Mouse (Mus musculus) G1E (cell line): ENCODE data around the gene Dnajc10. TPM values are rescaled to one million over a fixed set of nuclear protein-coding genes. Genes with fewer than 3 reads are reported as not detected.

Experiments
- ATAC-seq: 2 replicates; pipeline ENCODE4 v1.8.0; 2016; ENCODE audit warnings: mild to moderate bottlenecking; ENCODE audit not compliant: insufficient number of reproducible peaks, poor library complexity, low FRiP score, severe bottlenecking; ENCODE audit errors: extremely low read depth
- DNase-seq: peaks from one replicate; pipeline ENCODE4 v3.0.0; 2012; ENCODE audit warnings: low spot score
- H3K27me3 ChIP-seq: 2 replicates; pipeline ENCODE4 v1.6.1; 2012; ENCODE audit warnings: mild to moderate bottlenecking, low read length, inconsistent platforms; ENCODE audit not compliant: insufficient read depth
- H3K36me3 ChIP-seq: replicated peaks from 2 replicates; pipeline ENCODE3; 2012; ENCODE audit warnings: mild to moderate bottlenecking, inconsistent platforms
- H3K4me1 ChIP-seq: 2 replicates; pipeline ENCODE4 v1.6.1; 2012; ENCODE audit warnings: low read depth, low read length, inconsistent platforms, mixed read lengths; ENCODE audit not compliant: insufficient read depth
- H3K4me3 ChIP-seq: 2 replicates; pipeline ENCODE4 v1.5.1; 2012; ENCODE audit warnings: low read depth, mild to moderate bottlenecking, inconsistent platforms, low read length, moderate library complexity, mixed read lengths
- H3K9me3 ChIP-seq: replicated peaks from 2 replicates; pipeline ENCODE4 v1.6.1; 2012; ENCODE audit warnings: inconsistent platforms
- CTCF ChIP-seq: IDR thresholded peaks from 2 replicates; pipeline ENCODE4 v1.5.1; 2012; ENCODE audit warnings: low read depth, low read length, inconsistent platforms, mixed read lengths
- GATA1 ChIP-seq: IDR thresholded peaks from 2 replicates; pipeline ENCODE4 v1.6.1; 2012; ENCODE audit warnings: borderline replicate concordance, low read length, inconsistent platforms, mixed read lengths
- GATA2 ChIP-seq: IDR thresholded peaks from 2 replicates; pipeline ENCODE4 v1.6.1; 2012; ENCODE audit warnings: low read depth, low read length, inconsistent platforms, borderline replicate concordance
- POLR2AphosphoS5 ChIP-seq: IDR thresholded peaks from 2 replicates; pipeline ENCODE4 v1.6.1; 2012; ENCODE audit warnings: low read depth, low read length, inconsistent platforms; ENCODE audit not compliant: insufficient replicate concordance
- TAL1 ChIP-seq: conservative IDR thresholded peaks from 2 replicates; pipeline ENCODE4 v1.6.1; 2012; ENCODE audit warnings: low read depth, low read length, inconsistent platforms, mixed read lengths
- polyA plus RNA-seq: library from polyadenylated mRNA; stranded (reverse); fragments of >175 nt; gene quantifications from 2 replicates; pipeline ENCODE4 v1.2.3, GENCODE M21; 2012
- total RNA-seq, 2 experiments: library from RNA; stranded (forward) in 1 of 2; stranded (reverse) in 1 of 2; fragments of 200-1000 nt in 1 of 2; fragments of >200 nt in 1 of 2; fragmentation: Nextera tagmentation in 1 of 2; gene quantifications; 2 replicates each; pipeline ENCODE4 v1.2.3; 2014 to 2017

Gene Dnajc10
- total and polyA plus RNA-seq, 3 experiments, result 55.2 to 175 (median 130) TPM

DNA sequence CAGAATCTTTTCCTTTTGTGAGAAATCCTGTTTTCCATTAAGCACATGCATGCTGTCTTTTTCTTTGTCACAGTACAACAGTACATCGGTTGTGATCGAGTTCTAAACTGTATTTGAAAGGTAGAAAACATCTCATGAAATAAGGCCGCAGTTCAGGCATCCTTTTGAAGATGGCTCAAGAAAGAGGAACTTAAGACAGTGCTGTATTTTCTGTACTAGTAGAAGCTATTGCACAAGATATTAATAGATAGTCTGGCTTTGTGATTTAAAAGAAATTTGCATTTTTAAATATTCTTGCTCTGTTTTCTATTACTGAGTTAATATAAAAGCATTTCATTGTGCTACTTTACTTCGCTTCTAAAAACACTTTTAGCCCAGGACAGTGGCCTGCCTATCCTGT is 7.6 kb downstream of the Dnajc10 start:
- ATAC-seq (no peak), DNase-seq (no peak)
- peaks cover 2% of the 10 kb centered on the region for H3K4me1 ChIP-seq
- no peak for TF ChIP-seq POLR2AphosphoS5
- TF ChIP-seq GATA2, result no peak
- no peak for TF ChIP-seq GATA1
- TF ChIP-seq TAL1, result no peak
- H3K9me3 ChIP-seq, result no peaks in the 10 kb centered on the region
- H3K4me3 ChIP-seq, result no peak overlapping the region
- no peaks in the 10 kb centered on the region for H3K27me3 ChIP-seq
- peaks cover 87% of the 10 kb centered on the region for H3K36me3 ChIP-seq

GRCm38 (mm10) chr2:80325779-80326178 is 10.5 kb downstream of the Dnajc10 start:
- no peaks in the 10 kb centered on the region for H3K9me3 ChIP-seq
- TF ChIP-seq CTCF (no peak), POLR2AphosphoS5 (no peak), GATA2 (no peak), GATA1 (no peak), TAL1 (no peak)
- no peak for DNase-seq
- H3K27me3 ChIP-seq, result no peaks in the 10 kb centered on the region
- peaks cover 91% of the 10 kb centered on the region for H3K36me3 ChIP-seq
- H3K4me3 ChIP-seq, result no peak overlapping the region
- ATAC-seq, result no peak
- no peaks in the 10 kb centered on the region for H3K4me1 ChIP-seq

GRCm38 (mm10) chr2:80327272-80327671 is 12.0 kb downstream of the Dnajc10 start:
- no peak for ATAC-seq
- no peaks in the 10 kb centered on the region for H3K4me1 ChIP-seq
- H3K9me3 ChIP-seq, result no peaks in the 10 kb centered on the region
- no peak for DNase-seq
- TF ChIP-seq GATA1 (no peak), POLR2AphosphoS5 (no peak), GATA2 (no peak), TAL1 (no peak), CTCF (no peak)
- H3K36me3 ChIP-seq, result peaks cover 89% of the 10 kb centered on the region
- H3K4me3 ChIP-seq, result no peak overlapping the region
- no peaks in the 10 kb centered on the region for H3K27me3 ChIP-seq

DNA sequence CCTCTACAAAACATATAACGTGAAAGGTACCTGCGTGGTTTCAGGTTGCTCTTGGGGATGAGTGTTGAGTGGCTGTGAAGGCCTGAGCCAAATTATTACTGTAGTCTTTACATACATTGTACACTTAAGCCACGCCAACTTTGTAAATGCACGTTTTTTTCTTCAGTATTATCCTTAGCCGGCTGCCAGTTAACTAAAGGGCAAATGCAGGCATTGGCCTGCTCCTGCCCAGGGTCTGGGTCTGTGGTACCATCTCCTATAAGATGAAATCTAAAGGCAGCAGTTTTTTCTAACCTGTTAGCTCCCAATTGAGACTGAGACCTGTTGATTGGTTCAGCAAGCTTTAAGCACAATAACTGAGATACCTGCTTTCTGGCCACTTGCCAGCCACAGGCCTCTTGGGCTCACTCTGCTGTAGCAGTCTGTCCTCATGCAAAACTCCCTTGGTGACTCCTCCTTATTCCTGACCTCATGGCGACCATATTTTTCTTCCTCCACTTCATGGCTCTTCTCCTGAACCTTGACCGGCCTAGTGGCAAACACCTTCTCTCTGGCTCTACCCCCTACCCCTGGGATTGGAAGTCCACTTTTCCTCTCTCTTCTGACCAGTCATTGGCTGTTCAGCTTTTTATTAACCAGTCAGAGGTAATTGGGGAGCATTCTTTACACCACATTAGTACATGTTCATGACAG is 13.8 kb downstream of the Dnajc10 start:
- no peak for TF ChIP-seq GATA2
- TF ChIP-seq POLR2AphosphoS5, result no peak
- no peak for TF ChIP-seq TAL1
- TF ChIP-seq CTCF, result no peak
- TF ChIP-seq GATA1, result no peak
- peaks cover 86% of the 10 kb centered on the region for H3K36me3 ChIP-seq
- no peaks in the 10 kb centered on the region for H3K9me3 ChIP-seq
- ATAC-seq, result no peak
- H3K27me3 ChIP-seq, result no peaks in the 10 kb centered on the region
- no peak overlapping the region for H3K4me3 ChIP-seq
- no peak for DNase-seq
- H3K4me1 ChIP-seq, result no peaks in the 10 kb centered on the region

DNA sequence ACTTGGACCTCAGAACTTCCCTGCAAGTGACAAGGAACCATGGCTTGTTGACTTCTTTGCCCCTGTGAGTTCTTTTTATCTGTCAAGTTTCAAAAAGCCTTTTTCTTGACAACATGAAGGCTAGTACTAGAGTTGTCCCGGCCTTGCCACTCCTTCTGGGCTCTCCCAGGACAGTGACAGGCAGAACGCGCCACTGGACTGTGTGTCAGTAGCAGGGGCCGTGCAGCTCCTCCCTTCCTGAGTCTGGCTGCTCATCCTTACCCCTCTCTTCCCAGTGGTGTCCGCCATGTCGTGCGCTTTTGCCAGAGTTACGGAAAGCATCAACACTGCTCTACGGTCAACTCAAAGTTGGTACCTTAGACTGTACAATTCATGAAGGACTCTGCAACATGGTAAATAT is 25.3 kb downstream of the Dnajc10 start:
- Histone ChIP-seq H3K9me3 (no peaks in the 10 kb centered on the region), H3K4me3 (no peak overlapping the region), H3K4me1 (no peaks in the 10 kb centered on the region), H3K36me3 (peaks cover 94% of the 10 kb centered on the region), H3K27me3 (no peaks in the 10 kb centered on the region)
- no peak for DNase-seq
- no peak for TF ChIP-seq POLR2AphosphoS5
- TF ChIP-seq GATA1, result no peak
- TF ChIP-seq CTCF, result no peak
- TF ChIP-seq TAL1, result no peak
- no peak for TF ChIP-seq GATA2
- ATAC-seq, result no peak

DNA sequence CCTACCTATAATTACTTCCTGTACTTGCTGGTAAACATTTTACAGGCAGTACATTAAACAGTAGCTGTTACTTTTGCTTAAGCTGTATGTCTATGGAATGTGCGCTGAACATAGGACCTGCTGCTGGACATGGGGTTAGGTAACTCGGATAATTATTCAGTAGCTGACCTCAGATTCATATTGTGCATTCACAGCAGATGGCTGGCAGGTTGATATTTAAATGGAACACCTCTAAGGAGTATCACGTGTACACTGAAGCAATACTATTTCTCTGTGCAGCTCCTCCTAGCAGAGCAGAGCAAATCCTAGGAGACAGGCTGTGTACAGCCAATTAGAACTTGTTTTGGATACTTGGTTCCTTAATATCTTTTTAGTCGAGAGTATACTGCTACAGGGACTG is 39.3 kb downstream of the Dnajc10 start:
- Histone ChIP-seq H3K4me1 (no peaks in the 10 kb centered on the region), H3K36me3 (peaks cover 59% of the 10 kb centered on the region)

More for the DNA sequence above, 39.3 kb downstream of the Dnajc10 start:
- DNase-seq (no peak), ATAC-seq (no peak)
- Histone ChIP-seq H3K27me3 (no peaks in the 10 kb centered on the region), H3K9me3 (no peaks in the 10 kb centered on the region), H3K4me3 (no peak overlapping the region)
- TF ChIP-seq CTCF, result no peak
- TF ChIP-seq GATA2, result no peak
- TF ChIP-seq POLR2AphosphoS5, result no peak
- TF ChIP-seq TAL1, result no peak
- TF ChIP-seq GATA1, result no peak
